Mouse (Mus musculus) liver, postnatal 0 days (tissue): ENCODE data around the gene Sertad4. TPM values are rescaled to one million over a fixed set of nuclear protein-coding genes. Genes with fewer than 3 reads are reported as not detected.

Source experiments
- ATAC-seq: fragments of 200-750 bp; cut with Nextera tagmentation; 2 replicates; pipeline ENCODE4 v1.8.0; 2017; ENCODE audit warnings: mild to moderate bottlenecking, moderate library complexity
- DNase-seq: peaks from one replicate; pipeline ENCODE4 v3.0.0-alpha.2; 2016
- H3K27ac ChIP-seq: fragments of 300-500 bp; sonication (generic); 2 replicates; pipeline ENCODE4 v1.5.1; 2014; ENCODE audit warnings: antibody characterized with exemption, moderate library complexity, mild to moderate bottlenecking, low read depth
- H3K27me3 ChIP-seq: fragments of 300-500 bp; sonication (generic); 2 replicates; pipeline ENCODE4 v1.6.1; 2014; ENCODE audit warnings: low read length, control low read depth, mixed read lengths; ENCODE audit not compliant: insufficient read depth
- H3K36me3 ChIP-seq: fragments of 300-500 bp; sonication (generic); replicated peaks from 2 replicates; pipeline ENCODE4 v1.6.1; 2014; ENCODE audit warnings: mild to moderate bottlenecking, control low read depth, low read length, moderate library complexity, mixed read lengths; ENCODE audit not compliant: insufficient read depth
- H3K4me1 ChIP-seq: fragments of 300-500 bp; sonication (generic); 2 replicates; pipeline ENCODE4 v1.6.1; 2014; ENCODE audit warnings: antibody characterized with exemption, mild to moderate bottlenecking, control low read depth; ENCODE audit not compliant: insufficient read depth
- H3K4me2 ChIP-seq: fragments of 300-500 bp; sonication (generic); 2 replicates; pipeline ENCODE4 v1.6.1; 2014; ENCODE audit warnings: low read depth, mild to moderate bottlenecking, low read length, moderate library complexity, mixed read lengths
- H3K4me3 ChIP-seq: fragments of 300-500 bp; sonication (generic); 2 replicates; pipeline ENCODE4 v1.5.1; 2014; ENCODE audit warnings: low read depth, low read length
- H3K9ac ChIP-seq: fragments of 300-500 bp; sonication (generic); replicated peaks from 2 replicates; pipeline ENCODE4 v1.6.1; 2014; ENCODE audit warnings: mild to moderate bottlenecking, moderate library complexity
- H3K9me3 ChIP-seq: fragments of 300-500 bp; sonication (generic); 2 replicates; pipeline ENCODE4 v1.6.1; 2016; ENCODE audit warnings: mild to moderate bottlenecking, control low read depth, low read length, mixed read lengths
- CTCF ChIP-seq: sonication (generic); IDR thresholded peaks from 2 replicates; pipeline ENCODE4 v1.5.1; 2016; ENCODE audit warnings: antibody characterized with exemption, low read depth
- EP300 ChIP-seq: IDR thresholded peaks from 2 replicates; pipeline ENCODE4 v1.6.1; 2016; ENCODE audit warnings: antibody characterized with exemption, low read depth, mild to moderate bottlenecking
- WGBS: fragments of 180-500 bp; shearing (Covaris S2); extraction: QIAGEN DNeasy Blood & Tissue Kit; methylation state at CpG from one replicate; pipeline ENCODE4 v1.1.7; 2014; ENCODE audit not compliant: insufficient replicate concordance; 5-methylcytosine and 5-hydroxymethylcytosine counted together
- polyA plus RNA-seq: library from polyadenylated mRNA; unstranded; fragments of >200 nt; fragmentation: Nextera tagmentation; extraction: Ambion mirVana; gene quantifications from 2 replicates; pipeline ENCODE4 v1.2.1, GENCODE M21; 2015

Sertad4 gene
- polyA plus RNA-seq, 1 experiment from 2014 or later: 0.28 TPM

DNA sequence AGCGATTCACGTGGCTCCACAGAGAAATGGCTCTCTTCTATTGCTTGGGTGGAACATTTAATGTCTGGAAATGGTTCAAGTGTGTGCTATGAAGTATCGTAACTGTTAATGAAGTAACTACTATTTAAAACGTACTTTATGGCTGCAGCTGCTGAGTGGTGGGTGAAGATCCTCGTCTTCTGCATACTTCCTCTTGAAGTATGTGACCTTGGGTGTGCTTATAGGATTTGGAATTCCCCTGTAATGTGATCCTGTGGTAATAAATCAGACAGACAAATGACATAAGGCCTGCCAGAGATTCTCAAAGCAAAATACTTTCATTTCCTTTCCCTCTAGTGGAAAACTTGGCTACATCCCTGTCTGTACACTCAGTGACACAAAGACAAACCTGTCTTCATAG, 5.9 kb downstream of the Sertad4 start:
- ATAC-seq (no peak), DNase-seq (no peak)
- WGBS: 63% methylated on average over 5 of the region's 5 CpGs
- H3K9ac ChIP-seq: no peak overlapping the region
- no peaks in the 10 kb centered on the region for H3K36me3 ChIP-seq
- H3K4me2 ChIP-seq: no peak overlapping the region
- TF ChIP-seq EP300 (no peak), CTCF (no peak)
- H3K4me1 ChIP-seq: no peaks in the 10 kb centered on the region
- H3K4me3 ChIP-seq: no peak overlapping the region
- no peaks in the 10 kb centered on the region for H3K9me3 ChIP-seq
- H3K27ac ChIP-seq: no peak overlapping the region
- peaks cover 37% of the 10 kb centered on the region for H3K27me3 ChIP-seq

DNA sequence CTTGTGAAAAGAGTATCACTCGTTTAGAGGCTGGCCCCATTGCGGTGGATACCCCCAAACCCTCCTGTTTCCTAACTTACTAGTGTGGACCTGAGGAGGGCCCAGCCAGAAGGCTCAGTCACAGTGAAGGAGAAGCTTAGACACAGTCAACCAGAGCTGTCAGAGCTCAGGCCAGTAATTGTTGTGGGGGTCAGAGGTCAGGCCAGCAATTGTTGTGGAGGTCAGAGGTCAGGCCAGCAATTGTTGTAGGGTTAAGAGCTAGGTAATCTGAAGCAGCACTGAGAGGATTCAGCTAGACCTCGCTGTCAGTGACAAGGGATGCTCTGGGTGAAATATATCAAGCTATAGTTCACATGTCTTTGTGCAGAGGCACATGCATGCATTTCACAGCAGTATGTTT, 8.3 kb downstream of the Sertad4 start:
- Histone ChIP-seq H3K4me1 (no peaks in the 10 kb centered on the region), H3K27ac (no peak overlapping the region), H3K4me3 (no peak overlapping the region), H3K36me3 (no peaks in the 10 kb centered on the region), H3K27me3 (peaks cover 17% of the 10 kb centered on the region), H3K9me3 (no peaks in the 10 kb centered on the region), H3K4me2 (no peak overlapping the region), H3K9ac (no peak overlapping the region)
- no peak for TF ChIP-seq EP300
- TF ChIP-seq CTCF: no peak
- DNase-seq (no peak), ATAC-seq (no peak)
- 60% methylated on average over 3 of the region's 3 CpGs for WGBS

DNA sequence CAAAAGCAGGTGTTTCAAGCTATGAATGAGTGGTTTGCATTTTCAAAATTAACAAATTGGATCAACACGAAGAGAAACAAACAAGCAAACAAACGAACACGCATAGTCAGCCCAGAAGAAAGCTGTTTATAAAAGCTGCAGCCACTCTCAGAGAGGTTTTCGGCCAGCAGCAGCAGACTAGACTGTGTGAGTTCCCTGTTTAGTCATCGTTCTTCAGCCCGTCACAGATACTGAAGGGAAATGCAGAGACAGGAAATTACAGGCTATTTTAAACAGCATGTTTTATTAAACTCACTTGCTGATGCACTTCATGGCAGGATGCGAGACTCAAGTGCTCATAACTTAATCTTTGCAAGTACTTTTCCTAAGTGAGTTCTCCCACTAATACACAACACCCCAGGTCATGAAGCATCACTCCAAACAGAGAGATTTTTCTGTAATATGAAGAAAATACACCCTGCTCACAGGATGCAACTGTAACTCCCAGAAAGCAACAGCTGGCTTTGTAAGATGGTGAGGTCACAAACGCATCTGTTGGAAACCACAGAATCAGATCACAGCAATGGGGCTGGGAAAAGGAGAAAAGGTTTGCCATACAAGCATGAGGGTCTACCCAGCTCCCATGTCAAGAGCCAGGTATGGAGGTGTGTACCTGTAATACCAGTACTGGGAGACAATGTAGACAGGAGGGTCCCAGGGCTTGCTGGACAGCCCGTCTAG, 14.3 kb downstream of the Sertad4 start:
- Histone ChIP-seq H3K4me3 (no peak overlapping the region), H3K4me1 (no peaks in the 10 kb centered on the region), H3K9me3 (no peaks in the 10 kb centered on the region), H3K36me3 (no peaks in the 10 kb centered on the region), H3K27me3 (peaks cover 7% of the 10 kb centered on the region), H3K9ac (no peak overlapping the region), H3K27ac (no peak overlapping the region), H3K4me2 (no peak overlapping the region)
- no peak for DNase-seq
- WGBS: 39% methylated on average over 9 of the region's 9 CpGs
- no peak for ATAC-seq
- TF ChIP-seq EP300: no peak
- TF ChIP-seq CTCF: no peak

DNA sequence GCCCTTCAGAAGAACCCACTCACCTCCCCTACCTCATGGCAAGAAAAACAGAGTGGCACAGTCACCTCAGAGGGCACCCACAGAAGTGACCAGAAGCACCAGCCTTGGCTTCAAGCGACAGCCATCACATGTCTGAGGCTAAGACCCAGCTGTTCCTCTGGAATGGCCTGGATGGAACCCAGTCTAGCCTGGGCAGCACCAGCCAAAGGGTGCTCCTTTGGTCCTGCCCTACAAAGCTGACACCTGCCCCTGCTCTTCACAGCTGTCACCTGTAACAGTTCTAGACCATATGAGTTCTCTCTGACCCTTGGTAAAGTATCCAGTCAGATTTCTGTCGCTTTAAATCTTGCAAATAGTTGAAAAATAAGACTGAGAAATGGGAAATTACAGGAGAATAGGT, 14.9 kb downstream of the Sertad4 start:
- Histone ChIP-seq H3K4me3 (no peak overlapping the region), H3K4me2 (no peak overlapping the region), H3K9ac (no peak overlapping the region), H3K9me3 (no peaks in the 10 kb centered on the region), H3K4me1 (no peaks in the 10 kb centered on the region), H3K36me3 (no peaks in the 10 kb centered on the region), H3K27ac (no peak overlapping the region), H3K27me3 (peaks cover 13% of the 10 kb centered on the region)
- TF ChIP-seq CTCF (no peak), EP300 (no peak)
- ATAC-seq (no peak), DNase-seq (no peak)
- WGBS: 67% methylated on average over 2 of the region's 2 CpGs

DNA sequence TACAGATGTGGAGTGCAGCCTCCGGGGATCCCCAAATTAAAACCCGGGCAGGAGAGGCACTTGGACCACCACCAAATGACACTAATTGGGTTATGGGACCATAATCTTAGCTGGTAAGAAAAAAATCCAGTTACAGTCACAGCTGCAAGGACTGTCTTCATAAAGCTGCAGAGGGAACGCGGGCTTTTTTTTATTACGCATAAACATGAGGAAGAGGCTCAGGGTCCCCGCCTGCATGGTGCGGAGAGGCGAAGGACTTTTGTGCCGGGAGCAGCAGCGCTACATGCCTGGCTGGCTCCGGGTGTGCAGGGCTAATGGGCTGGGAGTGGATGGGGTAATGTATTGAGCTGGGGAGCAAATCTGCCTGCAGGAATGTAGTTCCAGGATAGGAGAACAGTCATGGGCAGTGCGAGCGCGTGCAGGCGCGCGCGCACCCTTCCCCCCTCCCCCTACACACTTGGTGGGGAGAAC, 20.3 kb downstream of the Sertad4 start:
- Histone ChIP-seq H3K27ac (no peak overlapping the region), H3K36me3 (no peaks in the 10 kb centered on the region), H3K9me3 (no peaks in the 10 kb centered on the region), H3K4me1 (peaks cover 10% of the 10 kb centered on the region; the same call in 1 of the 2 replicates), H3K4me3 (peak overlapping the region; percentile 44), H3K9ac (no peak overlapping the region), H3K4me2 (peak overlapping the region; percentile 75), H3K27me3 (peaks cover 42% of the 10 kb centered on the region)
- no peak for DNase-seq
- 4% methylated on average over 18 of the region's 18 CpGs for WGBS
- TF ChIP-seq CTCF (no peak), EP300 (no peak)
- ATAC-seq: no peak

DNA sequence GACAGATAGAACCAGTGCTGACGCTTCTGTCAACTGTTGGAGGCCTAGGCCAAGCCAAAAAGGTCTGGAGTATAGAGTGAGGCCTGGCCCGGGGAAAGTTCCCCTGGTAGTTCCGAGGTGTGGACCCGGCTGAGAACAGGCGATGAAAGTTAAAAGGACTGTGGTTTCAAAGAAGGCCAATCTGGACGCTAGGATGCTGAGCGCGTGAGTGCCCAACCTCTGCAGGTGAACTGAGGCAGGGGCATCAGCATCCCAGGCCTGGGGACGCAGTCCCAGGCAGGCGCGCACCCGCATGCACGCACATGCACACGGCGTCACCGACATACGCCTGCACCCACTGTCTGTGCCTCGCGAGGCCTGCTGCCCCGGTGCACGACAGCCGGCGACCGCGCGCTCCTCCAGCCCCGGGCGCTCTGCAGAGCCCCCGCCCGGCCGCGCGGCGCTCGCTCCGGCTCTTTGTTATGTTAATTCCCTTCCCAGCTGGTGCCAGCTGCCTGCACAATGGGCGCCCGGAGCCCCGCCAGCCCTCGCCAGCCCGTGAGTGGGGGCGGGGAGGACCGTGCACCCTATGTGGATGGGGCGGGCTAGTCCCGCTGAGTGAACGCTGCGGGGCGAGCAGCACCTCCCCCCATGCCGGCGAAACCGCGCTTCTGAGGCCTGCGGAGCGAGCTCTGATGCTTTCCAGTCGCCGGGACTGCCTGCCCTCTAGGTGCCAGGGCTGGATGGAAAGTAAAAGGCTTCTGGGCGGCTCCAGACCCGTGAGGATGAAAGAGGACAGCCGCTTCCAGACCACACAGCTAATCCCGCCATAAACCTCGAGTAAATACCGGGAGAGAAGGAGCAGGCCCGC, 21.0 kb downstream of the Sertad4 start:
- Histone ChIP-seq H3K9ac (peak overlapping the region; percentile 16; the same call in 1 of the 2 replicates), H3K9me3 (no peaks in the 10 kb centered on the region), H3K27me3 (peaks cover 42% of the 10 kb centered on the region), H3K36me3 (no peaks in the 10 kb centered on the region), H3K4me3 (peak overlapping the region; percentile 44), H3K4me1 (peaks cover 10% of the 10 kb centered on the region; the same call in 1 of the 2 replicates), H3K4me2 (peak overlapping the region; percentile 75), H3K27ac (no peak overlapping the region)
- TF ChIP-seq CTCF (no peak), EP300 (no peak)
- peak; percentile 37; the same call in 1 of the 2 replicates for ATAC-seq
- peak; percentile 30 for DNase-seq
- 2% methylated on average over 63 of the region's 63 CpGs for WGBS
